Mouse (Mus musculus): Measurements from ENCODE around the gene Lcn11. TPM values are rescaled to one million over a fixed set of nuclear protein-coding genes. Genes with fewer than 3 reads are reported as not detected.

Lcn11 gene
- polyA plus RNA-seq, 1 experiment = not detected

DNA sequence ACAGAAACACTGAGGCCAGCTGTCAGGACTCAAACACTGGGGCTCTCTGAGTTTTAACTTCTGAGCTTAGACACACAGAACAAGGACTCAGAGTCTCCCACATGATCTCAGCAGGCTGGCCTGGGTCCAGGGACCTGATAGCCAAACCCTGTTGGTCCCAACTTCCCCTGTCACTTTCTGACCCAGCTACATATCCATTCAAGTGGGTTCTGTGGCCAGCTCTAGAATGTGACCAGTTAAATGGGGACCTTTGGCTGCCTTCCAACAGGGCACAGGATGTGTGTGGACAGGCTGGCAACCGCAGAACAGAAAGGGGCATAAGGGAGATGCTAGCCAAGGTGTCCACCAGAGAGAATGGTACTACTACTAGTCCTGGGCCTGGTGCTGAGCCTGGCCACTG is 46.0 kb downstream of the Lcn11 start, which contains the start of gene Lcn9:
Lcn9 (plus strand) TSS at position 348 of the 400 bp plus-strand sequence.
- H3K36me3 ChIP-seq (ENCODE audit: control insufficient read depth, insufficient read depth) = no peaks in the 10 kb centered on the region
- peaks cover 29% of the 10 kb centered on the region for H3K27me3 ChIP-seq (ENCODE audit: control insufficient read depth, insufficient read depth, insufficient read length)
- H3ac ChIP-seq (ENCODE audit: control insufficient read depth, insufficient read length) = no peak within 1 kb of the TSS
- TF ChIP-seq E2F4 (IDR thresholded peaks at IDR 0.05; ENCODE audit: insufficient read depth) (no peak), MAX (IDR thresholded peaks at IDR 0.05; ENCODE audit: low read depth) (no peak), MYOD1 (IDR thresholded peaks at IDR 0.05; ENCODE audit: control insufficient read depth in 1 of 3, insufficient read length in 2 of 3, low read depth in 2 of 3) (no peak), SRF (IDR thresholded peaks at IDR 0.05; ENCODE audit: control insufficient read depth, insufficient read length, low read depth) (no peak), MYOG (IDR thresholded peaks at IDR 0.05; ENCODE audit: control insufficient read depth in 1 of 3, insufficient read depth in 1 of 3, insufficient read length in 2 of 3, low read depth in 2 of 3) (no peak), TCF12 (IDR thresholded peaks at IDR 0.05; ENCODE audit: insufficient read depth, poor library complexity, severe bottlenecking) (no peak), REST (IDR thresholded peaks at IDR 0.05; ENCODE audit: insufficient read depth, insufficient read length) (no peak), POLR2A (IDR thresholded peaks at IDR 0.05; ENCODE audit: insufficient read length, low read depth) (no peak), TCF3 (IDR thresholded peaks at IDR 0.05; ENCODE audit: insufficient read length, low read depth) (no peak), USF1 (IDR thresholded peaks at IDR 0.05; ENCODE audit: low read depth) (no peak), POLR2AphosphoS2 (IDR thresholded peaks at IDR 0.05; ENCODE audit: insufficient read length, low read depth) (no peak), CEBPB (IDR thresholded peaks at IDR 0.05; ENCODE audit: insufficient read depth, poor library complexity, severe bottlenecking) (no peak)
- no peaks in the 10 kb centered on the region for H3K79me2 ChIP-seq (ENCODE audit: control insufficient read depth, insufficient read depth)
- H3K4me2 ChIP-seq (ENCODE audit: low read depth) = no peak within 1 kb of the TSS
- H3K4me3 ChIP-seq = no peak within 1 kb of the TSS

DNA sequence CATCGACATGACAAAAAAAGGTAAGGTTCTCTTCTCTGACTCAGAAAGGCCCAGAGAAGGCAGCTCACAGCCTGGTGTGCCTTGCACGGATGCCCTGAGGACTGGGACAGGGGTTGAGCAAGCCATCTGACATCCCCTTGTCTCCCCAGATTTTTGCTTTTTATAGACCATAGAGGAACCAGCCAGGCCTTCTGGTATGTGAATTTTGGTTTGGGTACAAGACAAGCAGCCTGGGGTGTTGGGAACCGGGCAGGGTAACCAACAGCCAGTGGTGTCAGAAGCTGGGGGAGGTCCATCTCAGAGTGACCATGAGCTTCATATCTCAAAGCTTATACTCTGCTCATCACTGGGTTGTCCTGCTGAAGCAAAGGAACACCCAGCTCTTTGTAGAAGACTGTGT is 47.9 kb downstream of the Lcn11 start:
- H3K4me3 ChIP-seq = no peak overlapping the region
- H3ac ChIP-seq (ENCODE audit: control insufficient read depth, insufficient read length) = no peak overlapping the region
- H3K79me2 ChIP-seq (ENCODE audit: control insufficient read depth, insufficient read depth) = no peaks in the 10 kb centered on the region
- TF ChIP-seq TCF3 (IDR thresholded peaks at IDR 0.05; ENCODE audit: insufficient read length, low read depth) (no peak), SRF (IDR thresholded peaks at IDR 0.05; ENCODE audit: control insufficient read depth, insufficient read length, low read depth) (no peak), MYOG (IDR thresholded peaks at IDR 0.05; ENCODE audit: control insufficient read depth in 1 of 3, insufficient read depth in 1 of 3, insufficient read length in 2 of 3, low read depth in 2 of 3) (no peak), CEBPB (IDR thresholded peaks at IDR 0.05; ENCODE audit: insufficient read depth, poor library complexity, severe bottlenecking) (no peak), MYOD1 (IDR thresholded peaks at IDR 0.05; ENCODE audit: control insufficient read depth in 1 of 3, insufficient read length in 2 of 3, low read depth in 2 of 3) (no peak)
- no peaks in the 10 kb centered on the region for H3K36me3 ChIP-seq (ENCODE audit: control insufficient read depth, insufficient read depth)
- no peak overlapping the region for H3K4me2 ChIP-seq (ENCODE audit: low read depth)
- H3K27me3 ChIP-seq (ENCODE audit: control insufficient read depth, insufficient read depth, insufficient read length) = peaks cover 29% of the 10 kb centered on the region

DNA sequence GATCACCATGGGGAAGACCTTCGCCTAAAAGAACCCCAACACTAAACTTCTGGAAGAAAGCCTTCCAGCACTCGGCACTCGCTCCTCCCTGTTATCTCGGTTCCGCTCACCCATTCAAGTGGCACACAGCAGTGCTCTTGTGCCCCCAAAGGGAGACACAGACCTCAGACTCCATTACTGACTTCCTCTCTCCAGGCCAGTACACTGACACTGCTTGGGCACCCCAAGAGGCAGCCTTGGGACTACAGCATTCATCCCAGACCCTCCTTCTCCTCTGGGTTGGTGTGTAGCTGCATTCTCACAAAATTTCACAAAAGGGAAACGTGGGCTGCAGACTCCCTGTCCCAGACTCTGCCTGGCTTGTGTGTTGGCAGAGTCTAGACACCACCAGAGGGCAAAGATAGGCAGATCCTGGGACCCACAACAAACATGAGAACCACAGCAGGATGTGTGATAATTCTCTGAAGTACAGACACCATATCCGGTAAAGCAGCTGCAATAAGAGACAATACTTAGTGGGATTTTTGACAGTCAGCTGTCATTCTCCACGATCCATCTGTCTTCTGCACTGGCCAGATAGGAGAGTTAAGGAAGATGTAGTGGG is 51.6 kb downstream of the Lcn11 start:
- TF ChIP-seq POLR2AphosphoS2 (IDR thresholded peaks at IDR 0.05; ENCODE audit: insufficient read length, low read depth) (no peak), MYOD1 (IDR thresholded peaks at IDR 0.05; ENCODE audit: control insufficient read depth in 1 of 3, insufficient read length in 2 of 3, low read depth in 2 of 3) (no peak), TCF3 (IDR thresholded peaks at IDR 0.05; ENCODE audit: insufficient read length, low read depth) (no peak), CEBPB (IDR thresholded peaks at IDR 0.05; ENCODE audit: insufficient read depth, poor library complexity, severe bottlenecking) (no peak), POLR2A (IDR thresholded peaks at IDR 0.05; ENCODE audit: insufficient read length, low read depth) (no peak), E2F4 (IDR thresholded peaks at IDR 0.05; ENCODE audit: insufficient read depth) (no peak), SRF (IDR thresholded peaks at IDR 0.05; ENCODE audit: control insufficient read depth, insufficient read length, low read depth) (no peak), TCF12 (IDR thresholded peaks at IDR 0.05; ENCODE audit: insufficient read depth, poor library complexity, severe bottlenecking) (no peak), MAX (IDR thresholded peaks at IDR 0.05; ENCODE audit: low read depth) (no peak), USF1 (IDR thresholded peaks at IDR 0.05; ENCODE audit: low read depth) (no peak), REST (IDR thresholded peaks at IDR 0.05; ENCODE audit: insufficient read depth, insufficient read length) (no peak), MYOG (IDR thresholded peaks at IDR 0.05; ENCODE audit: control insufficient read depth in 1 of 3, insufficient read depth in 1 of 3, insufficient read length in 2 of 3, low read depth in 2 of 3) (no peak)
- H3ac ChIP-seq (ENCODE audit: control insufficient read depth, insufficient read length) = no peak overlapping the region
- H3K79me2 ChIP-seq (ENCODE audit: control insufficient read depth, insufficient read depth) = no peaks in the 10 kb centered on the region
- no peaks in the 10 kb centered on the region for H3K36me3 ChIP-seq (ENCODE audit: control insufficient read depth, insufficient read depth)
- H3K4me3 ChIP-seq = no peak overlapping the region
- H3K27me3 ChIP-seq (ENCODE audit: control insufficient read depth, insufficient read depth, insufficient read length) = peaks cover 21% of the 10 kb centered on the region
- no peak overlapping the region for H3K4me2 ChIP-seq (ENCODE audit: low read depth)

Other genes starting within 250 kb of the Lcn11 start
- 40.4 TPM for gene Traf2, start 230.1 kb upstream of the Lcn11 start, polyA plus RNA-seq (2012; fragmentation: generic; extraction: Trizol)
- 513 TPM for gene Edf1, start 219.2 kb upstream of the Lcn11 start, polyA plus RNA-seq (2012; fragmentation: generic; extraction: Trizol)
- gene Mamdc4, start 202.2 kb upstream of the Lcn11 start, polyA plus RNA-seq (2012; fragmentation: generic; extraction: Trizol) = 8.7 TPM
- 108 TPM for gene Phpt1, start 201.8 kb upstream of the Lcn11 start, polyA plus RNA-seq (2012; fragmentation: generic; extraction: Trizol)
- 1.0 TPM for gene Ajm1, start 195.3 kb upstream of the Lcn11 start, polyA plus RNA-seq (2012; fragmentation: generic; extraction: Trizol)
- 76.5 TPM for gene Rabl6, start 168.5 kb upstream of the Lcn11 start, polyA plus RNA-seq (2012; fragmentation: generic; extraction: Trizol)
- gene Ccdc183, start 159.3 kb upstream of the Lcn11 start, polyA plus RNA-seq (2012; fragmentation: generic; extraction: Trizol) = 0.13 TPM
- 32.6 TPM for gene Tmem141, start 155.0 kb upstream of the Lcn11 start, polyA plus RNA-seq (2012; fragmentation: generic; extraction: Trizol)
- gene Fcna, start 149.0 kb upstream of the Lcn11 start, polyA plus RNA-seq (2012; fragmentation: generic; extraction: Trizol) = 0.10 TPM
- gene Lcn8, start 123.9 kb upstream of the Lcn11 start, polyA plus RNA-seq (2012; fragmentation: generic; extraction: Trizol) = not detected
- gene Lcn5, start 119.1 kb upstream of the Lcn11 start, polyA plus RNA-seq (2012; fragmentation: generic; extraction: Trizol) = not detected
- not detected for gene Lcn6, start 100.2 kb upstream of the Lcn11 start, polyA plus RNA-seq (2012; fragmentation: generic; extraction: Trizol)
- not detected for gene Lcn10, start 94.3 kb upstream of the Lcn11 start, polyA plus RNA-seq (2012; fragmentation: generic; extraction: Trizol)
- not detected for gene Obp2a, start 77.0 kb upstream of the Lcn11 start, polyA plus RNA-seq (2012; fragmentation: generic; extraction: Trizol)
- 0.31 TPM for gene Bmyc, start 70.3 kb upstream of the Lcn11 start, polyA plus RNA-seq (2012; fragmentation: generic; extraction: Trizol)
- not detected for gene Obp2b, start 40.0 kb upstream of the Lcn11 start, polyA plus RNA-seq (2012; fragmentation: generic; extraction: Trizol)
- not detected for gene Lcn3, start 11.4 kb upstream of the Lcn11 start, polyA plus RNA-seq (2012; fragmentation: generic; extraction: Trizol)
- 0.17 TPM for gene Gm13539, start 5.2 kb downstream of the Lcn11 start, polyA plus RNA-seq (2012; fragmentation: generic; extraction: Trizol)
- gene Glt6d1, start 38.8 kb downstream of the Lcn11 start, polyA plus RNA-seq (2012; fragmentation: generic; extraction: Trizol) = not detected
- not detected for gene Lcn9, start 46.1 kb downstream of the Lcn11 start, polyA plus RNA-seq (2012; fragmentation: generic; extraction: Trizol)
- not detected for gene Sohlh1, start 70.2 kb downstream of the Lcn11 start, polyA plus RNA-seq (2012; fragmentation: generic; extraction: Trizol)
- not detected for gene Kcnt1, start 86.7 kb downstream of the Lcn11 start, polyA plus RNA-seq (2012; fragmentation: generic; extraction: Trizol)
- gene Camsap1, start 206.3 kb downstream of the Lcn11 start, polyA plus RNA-seq (2012; fragmentation: generic; extraction: Trizol) = 12.1 TPM
- 128 TPM for gene Ubac1, start 244.7 kb downstream of the Lcn11 start, polyA plus RNA-seq (2012; fragmentation: generic; extraction: Trizol)

Data from myocyte (in vitro differentiated cells).